Comparison of ENCODE assay signal across 15 mouse cellular contexts in genomic region chr1:131380254-131380653, GRCm38 (mm10).
DNase-seq lines count a peak whose midpoint lies in the region; ATAC-seq and TF ChIP-seq lines count a peak whose summit lies in the region.
"Had no signal": no experiment of that assay in that cellular context is flagged by ENCODE, and none has a peak within 500 bp of the region (broad histone marks: within the 10 kb centered on the region; RNA-seq: fewer than 3 reads in every experiment).

No protein-coding gene starts in this region.

- 0 out of 2 replicates have a peak overlapping the region, but pooled peaks have one; percentile 78 for H3K27ac ChIP-seq in heart, postnatal 0 days (ENCODE audit: low read depth)
- H3K27ac ChIP-seq in lung, postnatal 0 days (ENCODE audit: low read length) = no peak overlapping the region
- H3K27ac ChIP-seq in stomach, embryonic 16.5 days (ENCODE audit: low read length) = no peak overlapping the region
- H3K27ac ChIP-seq: hindbrain, embryonic 15.5 days; liver, embryonic 12.5 days had no signal

- DNase-seq in CD4-positive, CD25-positive, alpha-beta regulatory T cell, adult 2 months (ENCODE audit: low read depth, low spot score) = peak; percentile 18
- no peak for DNase-seq in heart, postnatal 0 days (ENCODE audit: low spot score)
- DNase-seq in heart, adult 9 months (ENCODE audit: low spot score in 2 of 2) = no peak
- DNase-seq in lung, postnatal 14 days = peak; percentile 25
- DNase-seq in lung, postnatal 0 days (ENCODE audit: low spot score) = no peak
- DNase-seq in embryo, embryonic 10 days (ENCODE audit: low spot score) = no peak
- DNase-seq: adrenal gland, adult 2 months; cerebellum, adult 2 months; layer of hippocampus, postnatal 36 days; spleen, adult 18-20 months; thymus, adult 2 months had no signal

- 0% methylated on average over 1 of the region's 1 CpGs for WGBS in heart, postnatal 0 days
- 11% methylated on average over 1 of the region's 1 CpGs for WGBS in lung, postnatal 0 days
- 11% methylated on average over 1 of the region's 1 CpGs for WGBS in stomach, embryonic 16.5 days

- H3K36me3 ChIP-seq in heart, postnatal 0 days (replicated peaks; ENCODE audit: control insufficient read depth, insufficient read depth, low read length) = no peaks in the 10 kb centered on the region
- no peaks in the 10 kb centered on the region for H3K36me3 ChIP-seq in lung, postnatal 0 days (ENCODE audit: insufficient read depth, low read length)
- H3K36me3 ChIP-seq in stomach, embryonic 16.5 days (ENCODE audit: control insufficient read depth, insufficient read depth, low read length) = no peaks in the 10 kb centered on the region
- H3K36me3 ChIP-seq: hindbrain, embryonic 15.5 days had no signal

- no peak for TF ChIP-seq EP300 in heart, postnatal 0 days (IDR thresholded peaks at IDR 0.05; ENCODE audit: low read depth)
- no peak for TF ChIP-seq EP300 in lung, postnatal 0 days (IDR thresholded peaks at IDR 0.05)

- no peak for TF ChIP-seq CTCF in heart, postnatal 0 days (IDR thresholded peaks at IDR 0.05; ENCODE audit: low read depth)
- no peak for TF ChIP-seq CTCF in lung, postnatal 0 days (IDR thresholded peaks at IDR 0.05)

- H3K9me3 ChIP-seq in heart, postnatal 0 days (replicated peaks; ENCODE audit: control insufficient read depth, low read length) = no peaks in the 10 kb centered on the region
- H3K9me3 ChIP-seq in lung, postnatal 0 days (ENCODE audit: low read length) = no peaks in the 10 kb centered on the region
- H3K9me3 ChIP-seq in stomach, embryonic 16.5 days (replicated peaks; ENCODE audit: control insufficient read depth, low read length) = no peaks in the 10 kb centered on the region
- H3K9me3 ChIP-seq: hindbrain, embryonic 15.5 days; liver, embryonic 12.5 days had no signal

- no peak overlapping the region for H3K9ac ChIP-seq in heart, postnatal 0 days (replicated peaks; ENCODE audit: low read depth, low read length)
- H3K9ac ChIP-seq in lung, postnatal 0 days (replicated peaks; ENCODE audit: low read depth) = no peak overlapping the region
- no peak overlapping the region for H3K9ac ChIP-seq in stomach, embryonic 16.5 days (ENCODE audit: low read length)
- H3K9ac ChIP-seq: hindbrain, embryonic 15.5 days; liver, embryonic 12.5 days had no signal

- no peak for ATAC-seq in CD4-positive, CD25-positive, alpha-beta regulatory T cell, adult 4 months
- ATAC-seq in heart, postnatal 0 days (ENCODE audit: insufficient read depth, low read depth) = 0 out of 2 replicates have a peak, but pooled peaks have one; percentile 20
- ATAC-seq in lung, postnatal 0 days = no peak
- ATAC-seq in stomach, embryonic 16.5 days (ENCODE audit: insufficient read depth, low FRiP score) = peak; percentile 60; the same call in 1 of the 2 replicates
- ATAC-seq: liver, embryonic 12.5 days had no signal

- no peaks in the 10 kb centered on the region for H3K27me3 ChIP-seq in heart, postnatal 0 days (ENCODE audit: control insufficient read depth, insufficient read depth, low read length)
- H3K27me3 ChIP-seq in lung, postnatal 0 days (replicated peaks; ENCODE audit: insufficient read depth, low read length) = no peaks in the 10 kb centered on the region
- no peaks in the 10 kb centered on the region for H3K27me3 ChIP-seq in stomach, embryonic 16.5 days (ENCODE audit: control insufficient read depth, insufficient read depth, low read length)
- H3K27me3 ChIP-seq: hindbrain, embryonic 15.5 days; liver, embryonic 12.5 days had no signal

- no peak overlapping the region for H3K4me2 ChIP-seq in heart, postnatal 0 days (ENCODE audit: low read depth, low read length)
- H3K4me2 ChIP-seq in lung, postnatal 0 days (replicated peaks; ENCODE audit: low read depth, low read length) = no peak overlapping the region
- no peak overlapping the region for H3K4me2 ChIP-seq in stomach, embryonic 16.5 days (ENCODE audit: low read depth, low read length)
- H3K4me2 ChIP-seq: hindbrain, embryonic 15.5 days; liver, embryonic 12.5 days had no signal

- peaks cover 34% of the 10 kb centered on the region for H3K4me1 ChIP-seq in heart, postnatal 0 days (ENCODE audit: control insufficient read depth, insufficient read depth)
- H3K4me1 ChIP-seq in lung, postnatal 0 days (ENCODE audit: insufficient read depth, low read depth, low read length) = peaks cover 14% of the 10 kb centered on the region; the same call in 1 of the 2 replicates
- H3K4me1 ChIP-seq in stomach, embryonic 16.5 days (ENCODE audit: control insufficient read depth, insufficient read depth, low read length) = peaks cover 25% of the 10 kb centered on the region

- H3K4me3 ChIP-seq in heart, postnatal 0 days (ENCODE audit: low read depth, low read length) = no peak overlapping the region
- no peak overlapping the region for H3K4me3 ChIP-seq in lung, postnatal 0 days (ENCODE audit: low read depth, low read length)
- no peak overlapping the region for H3K4me3 ChIP-seq in stomach, embryonic 16.5 days (replicated peaks; ENCODE audit: low read length)
- H3K4me3 ChIP-seq: hindbrain, embryonic 15.5 days; liver, embryonic 12.5 days had no signal

Comparison
In these comparisons a context has a peak if more than half of its experiments do, and no peak if none do; other contexts are left out.
1. DNase-seq: peak in CD4-positive, CD25-positive, alpha-beta regulatory T cell, adult 2 months (single experiment) and lung, postnatal 14 days (single experiment); none in heart, postnatal 0 days (single experiment), heart, adult 9 months (0 of 2), lung, postnatal 0 days (single experiment) and embryo, embryonic 10 days (single experiment).
2. ATAC-seq: peak in heart, postnatal 0 days (single experiment) and stomach, embryonic 16.5 days (single experiment); none in CD4-positive, CD25-positive, alpha-beta regulatory T cell, adult 4 months (single experiment) and lung, postnatal 0 days (single experiment).